Mouse (Mus musculus) gastrocnemius, postnatal 36 days (tissue): ENCODE measurements around the gene 2310079G19Rik. TPM values are rescaled to one million over a fixed set of nuclear protein-coding genes. Genes with fewer than 3 reads are reported as not detected.

Experiments used
- total RNA-seq, 2 experiments: library from RNA; stranded (reverse); gene quantifications; 2 replicates each; pipeline ENCODE4 v1.2.3; 2021

Gene 2310079G19Rik
- total RNA-seq, 2 experiments from 2014 or later: 0.49 TPM; not detected in 1

Other genes with a start within 250 kb of the 2310079G19Rik start
- not detected for gene Cldn17, start 120.7 kb downstream of the 2310079G19Rik start, total RNA-seq
- gene Cldn8, start 64.5 kb downstream of the 2310079G19Rik start, total RNA-seq: not detected
- not detected for gene Krtap24-1, start 15.4 kb downstream of the 2310079G19Rik start, total RNA-seq
- gene Krtap26-1, start 20.1 kb upstream of the 2310079G19Rik start, total RNA-seq: not detected
- gene Krtap27-1, start 44.0 kb upstream of the 2310079G19Rik start, total RNA-seq: not detected
- not detected for gene 2310061N02Rik, start 80.3 kb upstream of the 2310079G19Rik start, total RNA-seq
- gene Krtap13-1, start 101.2 kb upstream of the 2310079G19Rik start, total RNA-seq: not detected
- gene Krtap13, start 124.0 kb upstream of the 2310079G19Rik start, total RNA-seq: not detected
- not detected for gene 2310034C09Rik, start 131.2 kb upstream of the 2310079G19Rik start, total RNA-seq
- not detected for gene 2310057N15Rik, start 146.5 kb upstream of the 2310079G19Rik start, total RNA-seq
- not detected for gene Gm5965, start 150.2 kb upstream of the 2310079G19Rik start, total RNA-seq
- gene Gm20741, start 184.6 kb upstream of the 2310079G19Rik start, total RNA-seq: not detected
- gene Krtap15, start 192.5 kb upstream of the 2310079G19Rik start, total RNA-seq: not detected
- not detected for gene Krtap14, start 198.5 kb upstream of the 2310079G19Rik start, total RNA-seq
- not detected for gene Krtap19-1, start 241.7 kb upstream of the 2310079G19Rik start, total RNA-seq
- gene Krtap19-2, start 246.6 kb upstream of the 2310079G19Rik start, total RNA-seq: not detected